Mouse (Mus musculus): Measurements from ENCODE around the gene Fer. TPM values are rescaled to one million over a fixed set of nuclear protein-coding genes. Genes with fewer than 3 reads are reported as not detected.

Gene Fer
- polyA plus RNA-seq, 1 experiment from 2014 or later = 37.7 TPM

DNA sequence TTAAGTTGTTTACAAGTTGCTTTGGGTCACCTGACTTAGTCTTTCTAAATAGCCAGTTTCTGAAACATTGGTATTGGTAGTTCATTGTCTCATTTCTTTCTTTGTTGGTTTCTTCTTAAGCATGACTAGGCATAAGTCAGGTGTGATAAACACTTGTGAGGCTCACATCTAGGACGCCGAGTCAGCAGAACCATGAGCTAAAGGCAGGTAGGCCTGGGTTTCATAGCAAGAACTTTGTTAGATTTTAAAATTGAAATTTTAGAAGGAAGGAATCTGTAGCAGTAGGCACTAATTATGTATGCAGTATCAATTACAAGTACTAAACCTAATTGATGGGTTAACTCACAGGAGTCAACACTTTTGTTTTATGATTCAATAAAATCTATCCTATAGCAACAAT lies 83.9 kb downstream of the Fer start:
- WGBS = 81% methylated on average over 2 of the region's 2 CpGs
- no peak overlapping the region for H3K4me2 ChIP-seq
- ATAC-seq (ENCODE audit: low FRiP score) = no peak
- H3K4me1 ChIP-seq = no peaks in the 10 kb centered on the region
- no peaks in the 10 kb centered on the region for H3K9me3 ChIP-seq
- no peak overlapping the region for H3K27ac ChIP-seq
- H3K4me3 ChIP-seq (replicated peaks) = no peak overlapping the region
- no peaks in the 10 kb centered on the region for H3K36me3 ChIP-seq (replicated peaks)
- no peak overlapping the region for H3K9ac ChIP-seq
- no peaks in the 10 kb centered on the region for H3K27me3 ChIP-seq

GRCm38 (mm10) chr17:63948811-63949210 lies 85.9 kb downstream of the Fer start:
- Histone ChIP-seq H3K27me3 (no peaks in the 10 kb centered on the region), H3K9me3 (no peaks in the 10 kb centered on the region), H3K9ac (no peak overlapping the region), H3K27ac (no peak overlapping the region), H3K4me3 (replicated peaks) (no peak overlapping the region), H3K4me1 (no peaks in the 10 kb centered on the region), H3K36me3 (replicated peaks) (0 out of 2 replicates have a peak, but pooled peaks cover 4% of the 10 kb centered on the region), H3K4me2 (no peak overlapping the region)
- 89% methylated on average over 4 of the region's 4 CpGs for WGBS
- no peak for ATAC-seq (ENCODE audit: low FRiP score)

GRCm38 (mm10) chr17:63951436-63951835 lies 88.6 kb downstream of the Fer start:
- H3K9ac ChIP-seq = no peak overlapping the region
- ATAC-seq (ENCODE audit: low FRiP score) = no peak
- H3K27me3 ChIP-seq = no peaks in the 10 kb centered on the region
- WGBS = 86% methylated on average over 2 of the region's 2 CpGs
- H3K4me3 ChIP-seq (replicated peaks) = no peak overlapping the region
- no peak overlapping the region for H3K27ac ChIP-seq
- 0 out of 2 replicates have a peak, but pooled peaks cover 4% of the 10 kb centered on the region for H3K36me3 ChIP-seq (replicated peaks)
- no peaks in the 10 kb centered on the region for H3K9me3 ChIP-seq
- no peaks in the 10 kb centered on the region for H3K4me1 ChIP-seq
- H3K4me2 ChIP-seq = no peak overlapping the region

GRCm38 (mm10) chr17:63967091-63967490 lies 104.2 kb downstream of the Fer start:
- no peak overlapping the region for H3K9ac ChIP-seq
- H3K27me3 ChIP-seq = no peaks in the 10 kb centered on the region
- peaks cover 4% of the 10 kb centered on the region; the same call in 1 of the 2 replicates for H3K4me1 ChIP-seq
- H3K4me3 ChIP-seq (replicated peaks) = no peak overlapping the region
- no peak overlapping the region for H3K4me2 ChIP-seq
- H3K36me3 ChIP-seq (replicated peaks) = no peaks in the 10 kb centered on the region
- ATAC-seq (ENCODE audit: low FRiP score) = no peak
- H3K9me3 ChIP-seq = no peaks in the 10 kb centered on the region
- H3K27ac ChIP-seq = no peak overlapping the region
- 91% methylated on average over 3 of the region's 3 CpGs for WGBS

DNA sequence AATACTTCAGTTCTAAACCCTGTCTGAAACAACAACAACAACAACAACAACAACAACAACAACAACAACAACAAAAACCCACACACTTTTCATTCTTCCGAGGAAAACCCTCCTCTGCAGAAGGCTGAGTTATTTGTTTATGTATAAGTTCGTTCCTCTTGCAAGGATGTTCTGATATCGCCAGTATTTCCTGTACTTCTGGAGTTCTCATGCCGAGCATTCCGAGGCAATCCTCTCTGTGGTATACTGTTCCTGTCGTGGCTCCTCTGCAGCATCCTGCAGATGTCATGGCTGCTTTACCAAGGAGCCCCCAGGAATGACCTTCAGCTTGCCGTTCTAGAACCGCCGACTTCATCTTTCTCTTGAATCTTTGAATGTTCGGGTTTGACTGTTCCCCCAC lies 106.6 kb downstream of the Fer start:
- Histone ChIP-seq H3K4me1 (peaks cover 4% of the 10 kb centered on the region; the same call in 1 of the 2 replicates), H3K27me3 (no peaks in the 10 kb centered on the region), H3K9me3 (no peaks in the 10 kb centered on the region), H3K4me3 (replicated peaks) (no peak overlapping the region), H3K36me3 (replicated peaks) (no peaks in the 10 kb centered on the region), H3K9ac (no peak overlapping the region), H3K4me2 (no peak overlapping the region), H3K27ac (no peak overlapping the region)
- WGBS = 82% methylated on average over 10 of the region's 10 CpGs
- ATAC-seq (ENCODE audit: low FRiP score) = no peak

DNA sequence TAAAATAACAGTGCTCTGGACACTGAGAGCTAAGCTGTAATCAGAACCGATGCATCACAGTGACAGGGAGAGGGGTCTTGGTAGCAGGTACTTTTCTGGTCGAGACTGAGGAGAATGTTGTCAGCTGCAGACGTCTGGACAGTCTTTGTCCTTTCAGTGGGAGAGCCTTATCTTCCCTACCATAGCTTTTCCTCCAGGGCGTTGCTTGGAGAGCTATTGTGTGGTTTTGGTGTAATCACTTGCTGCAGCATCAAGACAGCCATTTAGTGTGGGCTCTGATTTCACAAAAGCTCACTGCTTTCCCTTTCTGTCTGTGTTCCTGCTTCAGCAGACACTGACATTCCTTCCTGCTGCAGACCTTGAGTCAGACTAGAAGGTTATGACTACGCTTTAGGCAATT lies 107.4 kb downstream of the Fer start:
- no peak for ATAC-seq (ENCODE audit: low FRiP score)
- H3K9me3 ChIP-seq = no peaks in the 10 kb centered on the region
- H3K27me3 ChIP-seq = no peaks in the 10 kb centered on the region
- H3K36me3 ChIP-seq (replicated peaks) = no peaks in the 10 kb centered on the region
- H3K4me3 ChIP-seq (replicated peaks) = no peak overlapping the region
- no peak overlapping the region for H3K4me2 ChIP-seq
- WGBS = 36% methylated on average over 5 of the region's 5 CpGs
- peaks cover 4% of the 10 kb centered on the region; the same call in 1 of the 2 replicates for H3K4me1 ChIP-seq
- H3K9ac ChIP-seq = no peak overlapping the region
- peak overlapping the region; percentile 59 for H3K27ac ChIP-seq

DNA sequence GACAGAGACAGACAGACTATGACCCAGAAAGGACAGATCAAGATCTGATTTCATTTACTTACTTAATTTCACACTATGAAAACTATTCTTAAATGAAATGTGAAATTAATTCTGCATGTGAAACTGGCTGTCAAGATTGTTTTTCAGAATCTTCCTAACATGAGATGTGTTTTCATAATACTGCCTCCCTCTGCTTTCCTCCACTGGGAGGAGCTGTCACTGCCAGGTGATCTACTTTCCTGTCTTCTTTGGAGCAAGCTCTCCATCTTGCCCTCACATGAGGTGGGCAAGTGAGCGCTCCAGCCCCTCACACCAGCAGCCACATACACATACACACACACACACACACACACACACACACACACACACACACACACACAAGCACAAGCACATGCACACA lies 108.1 kb downstream of the Fer start:
- no peak overlapping the region for H3K4me3 ChIP-seq (replicated peaks)
- H3K9ac ChIP-seq = no peak overlapping the region
- H3K4me1 ChIP-seq = peaks cover 4% of the 10 kb centered on the region; the same call in 1 of the 2 replicates
- no peaks in the 10 kb centered on the region for H3K36me3 ChIP-seq (replicated peaks)
- ATAC-seq (ENCODE audit: low FRiP score) = no peak
- H3K9me3 ChIP-seq = no peaks in the 10 kb centered on the region
- no peak overlapping the region for H3K4me2 ChIP-seq
- WGBS = 71% methylated on average over 1 of the region's 1 CpGs
- no peaks in the 10 kb centered on the region for H3K27me3 ChIP-seq
- no peak overlapping the region for H3K27ac ChIP-seq

GRCm38 (mm10) chr17:63972181-63972580 lies 109.3 kb downstream of the Fer start:
- WGBS = 73% methylated on average over 4 of the region's 4 CpGs
- Histone ChIP-seq H3K9ac (no peak overlapping the region), H3K4me1 (peaks cover 4% of the 10 kb centered on the region; the same call in 1 of the 2 replicates), H3K4me3 (replicated peaks) (no peak overlapping the region), H3K27me3 (no peaks in the 10 kb centered on the region), H3K36me3 (replicated peaks) (no peaks in the 10 kb centered on the region), H3K4me2 (no peak overlapping the region), H3K27ac (no peak overlapping the region), H3K9me3 (no peaks in the 10 kb centered on the region)
- ATAC-seq (ENCODE audit: low FRiP score) = no peak

DNA sequence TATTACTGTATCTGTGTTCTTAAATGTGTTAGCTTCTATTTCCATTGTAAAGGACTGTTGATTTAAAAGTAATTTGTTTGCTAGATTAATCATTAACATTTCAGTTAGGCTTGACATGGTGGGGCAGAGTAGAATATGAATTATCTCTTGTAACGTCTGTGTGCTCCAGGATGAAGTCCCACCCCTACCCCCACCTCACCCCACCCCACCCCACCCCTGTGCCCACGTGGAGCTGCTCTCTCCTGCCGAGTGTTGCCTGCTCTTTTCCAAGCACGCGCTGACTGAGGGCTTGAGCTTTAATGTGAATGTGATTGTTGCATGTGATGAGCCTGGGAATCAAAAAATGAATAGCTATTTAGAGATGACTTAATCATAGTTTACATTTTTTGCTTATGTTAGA lies 110.9 kb downstream of the Fer start:
- no peak overlapping the region for H3K4me2 ChIP-seq
- no peak overlapping the region for H3K9ac ChIP-seq
- H3K27ac ChIP-seq = no peak overlapping the region
- peaks cover 4% of the 10 kb centered on the region; the same call in 1 of the 2 replicates for H3K4me1 ChIP-seq
- no peaks in the 10 kb centered on the region for H3K36me3 ChIP-seq (replicated peaks)
- no peaks in the 10 kb centered on the region for H3K27me3 ChIP-seq
- no peak for ATAC-seq (ENCODE audit: low FRiP score)
- H3K9me3 ChIP-seq = no peaks in the 10 kb centered on the region
- 73% methylated on average over 5 of the region's 5 CpGs for WGBS
- H3K4me3 ChIP-seq (replicated peaks) = no peak overlapping the region

DNA sequence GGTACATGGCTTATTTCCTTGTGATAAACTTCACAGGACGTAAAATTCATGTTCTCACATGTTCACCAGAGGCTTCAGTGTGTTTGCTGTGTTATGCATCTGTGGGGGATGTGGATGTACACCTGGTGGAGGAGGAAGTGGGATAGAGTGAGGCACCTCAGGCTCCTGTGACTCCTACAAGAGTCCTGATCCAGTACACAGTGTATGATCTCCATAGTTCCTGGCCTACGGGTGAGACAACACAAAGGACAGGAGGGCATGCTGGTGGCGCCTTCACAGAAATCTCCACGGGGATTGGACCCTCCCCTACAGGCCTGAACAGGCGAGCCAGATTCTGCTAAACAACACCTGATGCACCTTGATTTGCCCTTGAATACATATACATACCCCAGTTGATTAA lies 111.4 kb downstream of the Fer start:
- Histone ChIP-seq H3K27me3 (no peaks in the 10 kb centered on the region), H3K4me3 (replicated peaks) (no peak overlapping the region)
- WGBS = 90% methylated on average over 5 of the region's 5 CpGs

DNA sequence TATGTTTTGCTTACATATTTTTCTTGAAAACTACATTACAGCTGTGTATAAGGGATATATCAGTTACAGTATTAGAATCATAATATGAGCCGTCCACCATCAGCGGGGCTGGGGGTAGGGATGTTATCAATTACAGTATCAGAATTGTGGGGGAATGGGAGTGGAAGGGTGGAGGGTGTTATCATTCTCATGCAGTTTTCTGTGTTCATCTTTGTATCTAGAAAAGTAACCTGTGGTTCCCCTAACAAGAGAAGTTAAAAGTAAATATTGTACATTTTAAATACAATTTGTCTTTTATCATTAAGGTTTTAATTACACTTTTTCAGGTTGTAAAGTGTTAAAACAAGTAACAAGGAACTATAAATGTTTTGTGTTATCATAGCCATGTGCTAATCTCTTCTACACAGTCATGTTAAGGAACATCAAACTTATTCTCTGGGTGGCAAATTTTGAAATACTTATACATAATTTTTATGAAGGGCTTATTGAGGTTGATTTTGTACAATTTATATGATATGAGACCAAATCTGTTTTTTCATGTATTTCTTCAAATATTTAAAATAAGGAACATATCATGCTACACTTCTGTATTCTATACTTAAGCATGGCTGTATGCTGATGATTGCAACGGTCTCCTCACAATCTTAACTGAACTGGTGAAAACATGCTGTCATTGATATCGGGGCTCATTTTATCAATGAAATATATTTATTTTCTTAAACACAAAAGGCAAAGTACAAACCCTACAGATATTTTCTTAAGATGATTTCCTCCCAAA lies 116.1 kb downstream of the Fer start:
- 94% methylated on average over 4 of the region's 4 CpGs for WGBS
- Histone ChIP-seq H3K9me3 (no peaks in the 10 kb centered on the region), H3K4me2 (no peak overlapping the region), H3K4me3 (replicated peaks) (no peak overlapping the region), H3K36me3 (replicated peaks) (no peaks in the 10 kb centered on the region), H3K27ac (no peak overlapping the region), H3K4me1 (no peaks in the 10 kb centered on the region), H3K27me3 (no peaks in the 10 kb centered on the region), H3K9ac (no peak overlapping the region)
- ATAC-seq (ENCODE audit: low FRiP score) = no peak

More for the DNA sequence above, 111.4 kb downstream of the Fer start:
- H3K4me2 ChIP-seq = no peak overlapping the region
- H3K9ac ChIP-seq = no peak overlapping the region
- H3K36me3 ChIP-seq (replicated peaks) = no peaks in the 10 kb centered on the region
- H3K27ac ChIP-seq = no peak overlapping the region
- H3K9me3 ChIP-seq = no peaks in the 10 kb centered on the region
- peaks cover 4% of the 10 kb centered on the region; the same call in 1 of the 2 replicates for H3K4me1 ChIP-seq
- no peak for ATAC-seq (ENCODE audit: low FRiP score)

DNA sequence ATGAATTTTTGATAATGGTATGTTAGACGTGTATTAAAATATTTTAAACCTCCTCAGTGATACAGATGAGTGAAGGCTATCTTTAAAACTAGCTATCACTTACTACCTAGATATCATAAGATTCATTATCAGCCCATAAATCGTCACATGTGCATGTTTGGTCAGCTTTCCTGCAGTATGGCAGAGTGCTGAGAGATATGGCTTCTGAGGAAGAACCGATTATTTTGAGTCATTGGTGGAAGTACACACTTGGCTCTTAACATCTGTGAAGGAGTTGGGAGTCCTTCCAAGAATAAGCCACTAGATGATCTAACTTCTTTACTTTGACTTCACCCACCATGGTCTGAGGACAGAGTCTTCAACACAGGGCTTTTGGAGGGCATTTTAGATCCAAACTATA lies 117.3 kb downstream of the Fer start:
- Histone ChIP-seq H3K4me2 (no peak overlapping the region), H3K27ac (no peak overlapping the region), H3K27me3 (no peaks in the 10 kb centered on the region), H3K4me1 (no peaks in the 10 kb centered on the region), H3K9ac (no peak overlapping the region), H3K36me3 (replicated peaks) (no peaks in the 10 kb centered on the region), H3K9me3 (no peaks in the 10 kb centered on the region), H3K4me3 (replicated peaks) (no peak overlapping the region)
- ATAC-seq (ENCODE audit: low FRiP score) = no peak
- WGBS = 88% methylated on average over 3 of the region's 3 CpGs

DNA sequence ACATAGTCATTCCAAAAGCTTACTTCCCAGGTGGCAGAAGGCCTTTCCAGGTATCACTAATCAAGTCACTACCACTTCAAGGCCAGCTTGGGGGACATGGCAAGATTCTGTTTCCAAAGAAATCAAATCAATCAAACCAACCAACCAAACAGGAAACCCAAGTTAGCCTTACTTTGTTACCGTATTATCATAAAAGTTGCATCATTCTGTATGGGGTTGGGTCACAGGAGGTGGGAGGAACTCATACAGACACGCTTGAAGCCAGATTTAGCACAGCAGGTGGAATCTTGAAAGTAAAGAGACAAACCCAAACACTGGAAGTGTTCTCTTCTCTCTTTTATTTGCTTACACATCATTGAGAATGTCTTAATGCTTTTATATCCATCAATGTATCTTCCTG lies 125.8 kb downstream of the Fer start:
- H3K4me3 ChIP-seq (replicated peaks) = no peak overlapping the region
- H3K4me2 ChIP-seq = no peak overlapping the region
- no peaks in the 10 kb centered on the region for H3K27me3 ChIP-seq
- H3K9ac ChIP-seq = no peak overlapping the region
- no peaks in the 10 kb centered on the region for H3K9me3 ChIP-seq
- 84% methylated on average over 2 of the region's 2 CpGs for WGBS
- ATAC-seq (ENCODE audit: low FRiP score) = no peak
- no peak overlapping the region for H3K27ac ChIP-seq
- no peaks in the 10 kb centered on the region for H3K36me3 ChIP-seq (replicated peaks)
- H3K4me1 ChIP-seq = no peaks in the 10 kb centered on the region

All from forebrain, embryonic 12.5 days (tissue).